Mouse (Mus musculus) right cerebral cortex, postnatal 4 days (tissue): ENCODE data around the gene Gm10842.
A peak's percentile ranks its signal among the peaks of the same experiment; 100 is the strongest.
"Not testable (repeated sequence)": the region's sequence is repeated elsewhere in the genome, so short reads cannot be mapped to it uniquely, and the experiment has no call there.

Experiments used
- DNase-seq: peaks from one replicate; pipeline ENCODE4 v3.0.0-alpha.2; 2022

Gm10842 gene

GRCm38 (mm10) chr11:105146593-105146992 is at the start of gene Gm10842:
Gene Gm10842, plus strand, starts transcription at chr11:105146893.
- no peak for DNase-seq

DNA sequence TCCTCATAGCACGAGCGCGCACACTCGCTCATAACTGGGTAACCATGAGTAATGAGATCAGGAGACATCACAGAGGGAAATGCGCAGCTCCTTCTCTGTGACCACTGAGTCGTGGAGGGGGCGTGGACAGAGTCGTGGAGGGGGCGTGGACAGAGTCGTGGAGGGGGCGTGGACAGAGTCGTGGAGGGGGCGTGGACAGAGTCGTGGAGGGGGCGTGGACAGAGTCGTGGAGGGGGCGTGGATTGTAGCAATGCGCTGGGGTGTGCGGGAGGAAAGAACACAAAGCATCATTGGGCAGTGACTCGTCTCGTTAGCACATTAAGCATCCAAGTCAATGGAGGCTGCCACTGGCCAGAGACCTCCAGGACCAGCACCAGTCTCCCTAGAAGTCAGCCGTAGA is 34.2 kb upstream of the Gm10842 start:
- not testable (repeated sequence) for DNase-seq

DNA sequence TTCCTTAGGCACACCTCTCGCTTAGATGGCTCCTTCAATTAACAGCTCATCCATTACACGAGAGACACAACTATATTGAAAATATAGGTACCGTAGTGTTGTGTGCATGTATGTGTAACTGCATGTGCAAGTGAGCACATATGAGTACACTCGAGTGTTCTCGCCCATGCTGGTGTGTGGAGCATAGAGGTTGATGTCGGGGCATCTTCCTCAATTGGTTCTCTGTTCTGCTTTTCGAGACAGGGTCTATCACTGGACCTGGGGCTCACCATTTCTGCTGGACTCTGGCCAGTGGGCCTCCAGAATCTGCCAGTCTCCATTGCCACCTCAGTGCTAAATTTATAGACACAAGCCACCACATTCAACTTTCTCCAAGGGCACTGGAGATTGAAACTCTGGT is 28.9 kb upstream of the Gm10842 start:
- no peak for DNase-seq

DNA sequence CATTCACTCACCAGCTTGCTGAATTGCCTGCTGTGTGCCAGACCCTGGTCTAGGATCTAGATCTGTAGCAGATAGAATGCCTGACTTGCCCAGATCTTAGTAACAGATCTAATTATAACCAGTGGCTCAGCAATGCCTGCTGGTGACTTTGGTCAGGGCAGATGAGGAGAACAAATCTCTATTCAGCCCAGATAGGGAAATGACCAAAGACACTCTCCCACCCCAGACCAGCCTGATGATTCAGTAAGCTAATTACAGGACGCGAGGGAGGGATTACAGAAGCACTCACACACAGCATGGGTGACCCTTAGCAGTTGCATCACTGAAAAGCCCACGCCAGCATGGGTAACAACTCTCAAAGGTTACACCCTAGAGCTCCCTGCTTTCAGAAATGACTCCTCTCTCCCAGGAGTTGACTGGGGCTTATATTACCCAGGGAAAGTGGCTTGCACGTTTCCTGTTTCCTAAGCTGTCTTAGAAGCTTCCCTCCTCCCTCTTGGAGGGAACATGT is 26.1 kb upstream of the Gm10842 start:
- DNase-seq, result no peak

GRCm38 (mm10) chr11:105121792-105122191 is 24.9 kb upstream of the Gm10842 start:
- DNase-seq, result not testable (repeated sequence)

GRCm38 (mm10) chr11:105123986-105124385 is 22.7 kb upstream of the Gm10842 start:
- DNase-seq, result peak; percentile 23

- peak; percentile 83 for DNase-seq
Measured at GRCm38 (mm10) chr11:105125735-105126519, 20.8 kb upstream of the Gm10842 start, which contains the start of gene Mettl2. Gene Mettl2, plus strand, starts transcription at chr11:105126425.

GRCm38 (mm10) chr11:105126520-105127029 is 20.1 kb upstream of the Gm10842 start:
- no peak for DNase-seq

DNA sequence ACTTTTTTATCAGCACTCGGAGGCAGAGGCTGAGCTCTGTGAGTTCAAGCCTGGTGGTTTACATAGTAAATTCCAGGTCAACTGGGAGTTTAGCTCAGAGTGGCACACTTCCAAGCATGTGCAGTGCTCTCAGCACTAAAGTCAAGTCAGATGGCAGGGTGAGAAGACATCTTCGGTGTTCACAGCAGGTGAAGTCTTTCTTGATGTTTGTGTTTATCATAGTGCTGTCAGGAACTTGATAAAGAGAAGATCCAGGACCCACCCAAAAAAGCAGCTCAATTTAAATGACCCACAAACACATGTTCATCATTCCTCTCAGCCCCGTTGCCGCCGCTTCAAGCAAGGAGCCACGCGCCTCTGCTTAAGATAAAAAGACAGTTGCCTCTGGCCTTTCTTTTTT is 11.0 kb upstream of the Gm10842 start:
- no peak for DNase-seq

- DNase-seq, result not testable (repeated sequence)
Measured at GRCm38 (mm10) chr11:105137255-105137654, 9.4 kb upstream of the Gm10842 start.

DNA sequence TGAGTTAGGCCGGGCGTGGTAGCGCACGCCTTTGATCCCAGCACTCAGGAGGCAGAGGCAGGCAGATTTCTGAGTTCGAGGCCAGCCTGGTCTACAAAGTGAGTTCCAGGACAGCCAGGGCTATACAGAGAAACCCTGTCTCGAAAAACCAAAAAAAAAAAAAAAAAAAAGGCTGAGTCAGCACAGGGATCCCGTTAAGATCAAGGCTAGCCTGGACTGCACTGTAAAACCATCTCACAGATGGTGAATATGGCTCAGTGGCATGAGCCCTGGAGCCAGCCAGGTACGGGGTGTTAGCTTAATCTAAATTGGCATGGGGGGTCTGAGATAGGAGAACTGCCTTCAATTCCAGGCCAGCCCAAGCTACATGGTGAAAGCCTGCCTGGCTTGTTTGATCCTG is 6.2 kb upstream of the Gm10842 start:
- DNase-seq, result not testable (repeated sequence)

DNA sequence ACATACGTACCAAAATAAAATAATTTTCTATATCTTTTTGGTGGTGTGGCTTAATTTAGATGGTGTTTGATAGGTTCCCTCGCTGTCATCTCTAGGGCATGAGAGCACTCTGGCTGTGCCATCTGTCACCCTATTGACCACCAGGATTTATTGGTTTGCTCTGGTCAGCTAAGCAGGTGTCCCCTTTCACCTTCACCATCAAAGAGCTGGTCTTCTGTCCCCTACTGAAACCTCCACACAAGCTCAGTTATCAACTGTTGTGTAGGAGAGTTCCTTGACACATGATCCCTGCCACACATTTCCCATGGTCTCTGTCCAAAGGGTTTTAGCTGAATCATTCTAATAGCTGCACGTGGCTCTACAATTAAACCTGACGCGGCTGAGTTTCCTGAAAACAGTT is 5.6 kb upstream of the Gm10842 start:
- DNase-seq, result no peak

GRCm38 (mm10) chr11:105143564-105143963 is 3.1 kb upstream of the Gm10842 start:
- no peak for DNase-seq

GRCm38 (mm10) chr11:105144084-105144483 is 2.6 kb upstream of the Gm10842 start:
- no peak for DNase-seq

DNA sequence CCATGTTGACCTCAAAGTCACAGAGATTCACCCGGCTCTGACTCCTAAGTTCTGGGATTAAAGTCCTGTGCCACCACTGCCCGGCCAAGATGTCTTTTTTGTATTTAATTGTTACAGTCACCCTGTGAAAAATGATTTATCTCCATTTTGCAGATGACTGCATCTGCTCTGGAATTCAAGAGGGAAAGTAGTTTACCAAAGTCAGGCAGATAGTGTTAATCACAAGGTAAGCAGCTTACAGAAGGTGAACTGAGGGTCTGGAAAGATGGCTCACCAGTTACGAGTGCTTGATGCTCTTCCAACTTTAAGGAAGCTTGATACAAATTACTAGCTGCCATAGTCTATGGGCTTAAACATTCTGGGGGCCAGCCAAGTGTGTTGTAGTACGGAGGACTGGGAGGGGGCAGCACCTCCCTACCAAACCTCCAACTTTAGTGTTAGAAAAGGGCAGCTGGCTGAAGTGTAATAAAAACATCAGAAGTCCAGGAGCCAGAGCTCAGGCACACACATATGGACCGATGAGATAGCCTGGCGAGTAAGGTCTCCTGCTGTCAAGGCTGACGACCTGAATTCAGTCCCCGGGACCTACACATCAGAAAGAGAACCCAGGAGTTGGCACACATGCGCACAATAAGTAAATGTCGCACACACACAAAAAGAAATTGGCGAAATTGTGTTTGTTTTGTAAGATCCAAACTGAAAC is 2.0 kb upstream of the Gm10842 start:
- no peak for DNase-seq

DNA sequence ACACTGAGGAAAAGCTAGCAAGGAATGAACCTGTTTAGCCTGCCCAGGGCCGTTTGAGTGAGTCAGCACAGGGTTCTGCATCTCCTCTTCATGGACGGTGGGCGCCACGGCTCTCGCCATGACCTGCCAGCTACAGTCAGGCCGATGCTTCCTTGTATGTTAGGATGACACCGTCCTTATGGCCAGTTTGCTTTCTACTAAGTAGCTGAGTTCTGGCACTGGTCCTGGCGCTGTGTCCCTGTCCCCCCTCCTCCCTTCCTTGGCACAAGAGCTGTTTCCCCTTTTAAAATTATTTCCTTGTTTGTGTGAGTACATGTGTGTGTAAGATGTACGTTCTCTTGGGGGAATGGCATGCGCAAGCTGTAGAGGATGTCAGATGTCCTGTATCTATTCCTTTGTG is 1.5 kb upstream of the Gm10842 start:
- no peak for DNase-seq

GRCm38 (mm10) chr11:105149353-105149752 is 2.7 kb downstream of the Gm10842 start:
- DNase-seq, result no peak

DNA sequence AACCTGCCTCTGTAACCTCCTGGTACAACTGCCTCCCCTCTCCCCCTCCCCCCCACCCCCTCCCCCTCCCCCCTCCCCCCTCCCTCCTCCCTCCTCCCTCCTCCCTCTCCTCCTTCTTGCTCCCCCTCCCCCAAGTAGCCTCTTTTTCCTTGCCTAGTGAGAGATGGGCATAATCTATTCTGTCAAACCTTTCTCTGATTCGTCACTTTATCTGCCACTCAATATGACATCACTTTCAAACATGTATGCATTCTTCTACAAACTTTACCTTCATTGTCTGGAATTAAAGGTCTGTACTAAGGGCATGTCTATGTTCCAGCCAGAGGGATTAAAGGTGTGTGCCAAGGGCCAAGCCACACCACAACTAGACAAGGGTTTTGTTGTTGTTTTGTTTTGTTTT is 3.1 kb downstream of the Gm10842 start:
- no peak for DNase-seq

GRCm38 (mm10) chr11:105150691-105151090 is 4.0 kb downstream of the Gm10842 start:
- DNase-seq, result no peak

- DNase-seq, result no peak
Measured at GRCm38 (mm10) chr11:105151226-105152016, 4.7 kb downstream of the Gm10842 start.

- DNase-seq, result no peak
Measured at GRCm38 (mm10) chr11:105152017-105152300, 5.3 kb downstream of the Gm10842 start.

DNA sequence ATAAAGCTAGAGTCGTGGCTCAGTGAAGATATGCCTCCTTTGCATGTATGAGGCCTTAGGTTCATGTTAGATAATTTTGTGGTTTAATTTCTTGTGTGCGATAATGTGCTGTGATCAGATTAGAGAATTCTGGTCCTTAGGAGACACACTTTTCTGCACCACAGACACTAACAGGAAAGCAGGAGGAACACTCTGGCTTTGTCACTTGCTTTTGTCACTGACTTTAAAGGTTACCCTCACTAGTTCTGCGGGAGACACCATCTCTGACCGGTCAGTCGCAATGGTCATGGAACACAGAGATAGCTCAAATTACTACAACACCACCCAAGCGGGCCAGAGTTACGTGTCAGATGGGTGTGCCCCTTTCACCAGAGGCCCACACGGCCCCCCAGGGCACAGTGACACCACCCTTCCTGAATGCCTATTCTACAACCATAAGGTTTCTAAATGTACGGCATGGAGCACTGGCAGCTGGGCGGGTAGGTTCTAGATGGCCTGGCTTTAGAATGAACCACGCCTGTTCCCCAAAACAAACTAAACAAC is 5.7 kb downstream of the Gm10842 start:
- no peak for DNase-seq
